ENCODE assay signal across 35 mouse cellular contexts in the genomic region with DNA sequence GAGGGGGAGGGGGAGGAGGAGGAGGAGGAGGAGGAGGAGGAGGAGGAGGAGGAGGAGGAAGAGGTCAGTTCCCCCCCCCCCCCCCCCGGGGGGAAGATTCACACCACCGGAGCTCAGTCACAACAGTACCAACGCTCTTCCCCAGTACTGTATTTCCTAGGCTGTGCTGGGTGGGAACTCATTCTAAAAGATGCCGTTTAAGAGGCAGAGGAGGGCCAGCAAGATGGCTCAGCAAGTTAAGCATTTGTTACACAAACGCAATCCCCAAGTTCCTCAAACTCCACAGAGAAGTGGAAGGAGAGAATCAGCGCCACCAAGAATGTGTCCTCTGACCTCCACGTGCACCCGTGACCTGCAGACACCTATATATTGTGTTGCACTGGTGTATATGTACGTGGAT. TPM values are rescaled to one million over a fixed set of nuclear protein-coding genes. Genes with fewer than 3 reads are reported as not detected.
"Had no signal": no experiment of that assay in that cellular context is flagged by ENCODE, and none has a peak within 500 bp of the region (broad histone marks: within the 10 kb centered on the region; RNA-seq: fewer than 3 reads in every experiment).

No protein-coding gene starts in this region.

- H3K36me3 ChIP-seq: heart, embryonic 13.5 days; heart, embryonic 15.5 days; hindbrain, embryonic 10.5 days; hindbrain, embryonic 13.5 days; hindbrain, embryonic 15.5 days; kidney, embryonic 15.5 days; limb, embryonic 13.5 days; limb, embryonic 15.5 days; liver, embryonic 12.5 days had no signal

- H3K4me2 ChIP-seq: heart, embryonic 11.5 days; heart, embryonic 13.5 days; heart, embryonic 15.5 days; hindbrain, embryonic 13.5 days; hindbrain, embryonic 15.5 days; kidney, embryonic 15.5 days; limb, embryonic 13.5 days; limb, embryonic 15.5 days; liver, embryonic 12.5 days had no signal

- DNase-seq: gastrocnemius, adult 2 months; gastrocnemius, postnatal 10 days; gastrocnemius, postnatal 25 days; heart, adult 11 months; heart, adult 2 months; heart, postnatal 4 days; kidney, adult 11 months; kidney, adult 2 months; kidney, adult 9 months; kidney, postnatal 14 days; kidney, postnatal 36 days; layer of hippocampus, adult 9-11 months; layer of hippocampus, postnatal 36 days; left cerebral cortex, postnatal 4 days had no signal

- H3K9ac ChIP-seq: heart, embryonic 13.5 days; heart, embryonic 15.5 days; hindbrain, embryonic 13.5 days; hindbrain, embryonic 15.5 days; kidney, embryonic 15.5 days; limb, embryonic 13.5 days; limb, embryonic 15.5 days; liver, embryonic 12.5 days; liver, embryonic 14.5 days had no signal

- H3K9me3 ChIP-seq: heart, embryonic 13.5 days; heart, embryonic 15.5 days; hindbrain, embryonic 10.5 days; hindbrain, embryonic 13.5 days; hindbrain, embryonic 15.5 days; kidney, embryonic 15.5 days; limb, embryonic 13.5 days; limb, embryonic 15.5 days had no signal

- H3K27ac ChIP-seq: gastrocnemius, adult 2 months; heart, adult 2 months; heart, embryonic 13.5 days; heart, embryonic 15.5 days; hindbrain, embryonic 10.5 days; hindbrain, embryonic 13.5 days; hindbrain, embryonic 15.5 days; hindbrain, postnatal 0 days; kidney, embryonic 15.5 days; kidney, postnatal 0 days; limb, embryonic 13.5 days; limb, embryonic 15.5 days; liver, embryonic 12.5 days; liver, embryonic 14.5 days had no signal

- H3K4me3 ChIP-seq: gastrocnemius, adult 2 months; heart, adult 2 months; heart, embryonic 13.5 days; heart, embryonic 15.5 days; hindbrain, embryonic 10.5 days; hindbrain, embryonic 13.5 days; hindbrain, embryonic 15.5 days; kidney, embryonic 15.5 days; limb, embryonic 13.5 days; limb, embryonic 15.5 days; liver, embryonic 12.5 days had no signal

- ATAC-seq: hindbrain, postnatal 0 days; intestine, embryonic 16.5 days; liver, embryonic 12.5 days had no signal

- H3K4me1 ChIP-seq: hindbrain, embryonic 10.5 days; hindbrain, embryonic 15.5 days; kidney, embryonic 15.5 days; limb, embryonic 15.5 days; liver, embryonic 12.5 days had no signal

- H3K27me3 ChIP-seq: heart, embryonic 13.5 days; heart, embryonic 15.5 days; hindbrain, embryonic 15.5 days; kidney, embryonic 15.5 days; limb, embryonic 13.5 days; limb, embryonic 15.5 days had no signal

RNA-seq across cellular contexts. Expression of a gene that starts 57.6 kb away (rescaled TPM):
- total RNA-seq: gastrocnemius, postnatal 4 days; hindbrain, postnatal 0 days; layer of hippocampus, adult 18-20 months; layer of hippocampus, adult 8-10 months; layer of hippocampus, postnatal 14 days; layer of hippocampus, postnatal 36 days; left cerebral cortex, adult 8-10 months; left cerebral cortex, postnatal 4 days; liver, adult 2 months had no signal
- polyA plus RNA-seq: heart, embryonic 13.5 days; hindbrain, embryonic 15.5 days; hindbrain, postnatal 0 days; kidney, adult 2 months; kidney, postnatal 0 days; large intestine, adult 2 months had no signal
